Mouse (Mus musculus): ENCODE results near the gene Chp1. TPM values are rescaled to one million over a fixed set of nuclear protein-coding genes. Genes with fewer than 3 reads are reported as not detected.
"Not testable (repeated sequence)": the region's sequence is repeated elsewhere in the genome, so short reads cannot be mapped to it uniquely, and the experiment has no call there.

Gene Chp1
- polyA plus RNA-seq, 1 experiment from 2014 or later = 69.6 TPM

DNA sequence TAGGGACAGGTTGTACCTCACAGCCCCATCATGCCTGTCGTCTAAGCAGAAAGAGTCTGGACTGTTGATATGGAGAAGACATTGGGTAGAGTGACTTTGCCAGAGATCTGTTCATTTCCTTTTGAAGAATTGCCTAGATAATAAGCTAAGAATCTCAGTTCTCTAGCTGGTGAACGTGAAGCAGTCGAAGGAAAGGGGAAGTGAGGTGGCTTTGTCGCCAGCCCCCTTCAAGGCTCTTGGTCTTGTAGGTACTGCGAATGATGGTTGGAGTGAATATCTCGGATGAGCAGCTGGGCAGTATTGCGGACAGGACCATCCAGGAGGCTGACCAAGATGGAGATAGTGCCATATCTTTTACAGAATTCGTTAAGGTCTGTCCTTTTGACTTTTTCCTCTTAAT is 36.8 kb downstream of the Chp1 start:
- Histone ChIP-seq H3K9me3 (replicated peaks; ENCODE audit: control insufficient read depth, low read length) (no peaks in the 10 kb centered on the region), H3K4me2 (ENCODE audit: low read depth, low read length) (no peak overlapping the region), H3K4me1 (ENCODE audit: control insufficient read depth, low read depth, low read length) (no peaks in the 10 kb centered on the region), H3K9ac (ENCODE audit: low read depth, low read length) (no peak overlapping the region), H3K4me3 (ENCODE audit: low read depth, low read length) (no peak overlapping the region), H3K27ac (ENCODE audit: low read length) (no peak overlapping the region), H3K36me3 (ENCODE audit: control insufficient read depth, insufficient read depth) (no peaks in the 10 kb centered on the region), H3K27me3 (ENCODE audit: control insufficient read depth, insufficient read depth, low read depth, low read length) (no peaks in the 10 kb centered on the region)
- ATAC-seq (ENCODE audit: low read depth) = no peak
- WGBS (ENCODE audit: insufficient replicate concordance) = 57% methylated on average over 8 of the region's 8 CpGs

GRCm38 (mm10) chr2:119587383-119587782 is 39.9 kb downstream of the Chp1 start:
- Histone ChIP-seq H3K27me3 (ENCODE audit: control insufficient read depth, insufficient read depth, low read depth, low read length) (no peaks in the 10 kb centered on the region), H3K27ac (ENCODE audit: low read length) (no peak overlapping the region), H3K4me2 (ENCODE audit: low read depth, low read length) (no peak overlapping the region), H3K9ac (ENCODE audit: low read depth, low read length) (no peak overlapping the region), H3K4me3 (ENCODE audit: low read depth, low read length) (no peak overlapping the region), H3K9me3 (replicated peaks; ENCODE audit: control insufficient read depth, low read length) (no peaks in the 10 kb centered on the region), H3K36me3 (ENCODE audit: control insufficient read depth, insufficient read depth) (peaks cover 2% of the 10 kb centered on the region; the same call in 1 of the 2 replicates), H3K4me1 (ENCODE audit: control insufficient read depth, low read depth, low read length) (no peaks in the 10 kb centered on the region)
- WGBS (ENCODE audit: insufficient replicate concordance) = 11% methylated on average over 4 of the region's 4 CpGs
- ATAC-seq (ENCODE audit: low read depth) = peak; percentile 70

DNA sequence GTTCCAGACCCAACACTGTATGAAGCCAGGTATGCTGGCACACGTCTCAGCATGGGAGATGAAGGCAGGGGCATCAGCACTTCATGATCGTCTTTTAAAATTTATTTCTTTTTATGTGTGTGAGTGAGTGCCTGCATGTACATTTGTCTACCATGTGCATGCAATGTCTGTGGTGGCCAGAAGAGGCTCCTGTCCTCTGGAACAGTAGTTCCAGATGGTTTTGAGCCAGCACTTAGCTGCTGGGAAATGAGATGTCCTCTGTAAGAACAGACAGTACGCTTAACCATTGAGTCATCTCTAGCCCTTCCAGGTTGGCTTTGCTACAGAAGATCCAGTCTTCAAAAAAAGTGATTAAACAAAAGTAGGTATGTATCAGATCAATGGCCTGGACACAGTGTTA is 43.8 kb downstream of the Chp1 start:
- no peak overlapping the region for H3K27ac ChIP-seq (ENCODE audit: low read length)
- H3K9ac ChIP-seq (ENCODE audit: low read depth, low read length) = no peak overlapping the region
- H3K4me2 ChIP-seq (ENCODE audit: low read depth, low read length) = no peak overlapping the region
- H3K36me3 ChIP-seq (ENCODE audit: control insufficient read depth, insufficient read depth) = peaks cover 4% of the 10 kb centered on the region
- no peaks in the 10 kb centered on the region for H3K9me3 ChIP-seq (replicated peaks; ENCODE audit: control insufficient read depth, low read length)
- no peaks in the 10 kb centered on the region for H3K27me3 ChIP-seq (ENCODE audit: control insufficient read depth, insufficient read depth, low read depth, low read length)
- peaks cover 10% of the 10 kb centered on the region for H3K4me1 ChIP-seq (ENCODE audit: control insufficient read depth, low read depth, low read length)
- no peak for ATAC-seq (ENCODE audit: low read depth)
- no peak overlapping the region for H3K4me3 ChIP-seq (ENCODE audit: low read depth, low read length)
- 74% methylated on average over 3 of the region's 3 CpGs for WGBS (ENCODE audit: insufficient replicate concordance)

DNA sequence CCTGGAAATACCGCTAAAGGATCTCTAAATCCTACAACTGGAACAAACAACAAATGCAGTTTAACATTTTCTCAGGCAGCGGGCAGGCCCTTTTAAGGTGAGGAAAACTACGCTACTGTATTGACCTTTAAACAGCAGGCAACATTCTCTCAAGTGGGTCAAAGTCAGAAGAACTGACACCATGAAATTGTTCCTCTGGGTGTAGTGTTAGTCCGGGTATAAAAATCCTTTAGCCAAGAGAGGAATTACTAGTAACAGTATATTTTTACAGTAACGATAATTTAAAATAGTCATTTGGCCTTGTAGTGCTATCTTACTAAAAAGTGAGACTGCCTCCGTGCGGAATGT is 46.2 kb downstream of the Chp1 start:
- Histone ChIP-seq H3K4me1 (ENCODE audit: control insufficient read depth, low read depth, low read length) (peaks cover 23% of the 10 kb centered on the region), H3K9me3 (replicated peaks; ENCODE audit: control insufficient read depth, low read length) (no peaks in the 10 kb centered on the region), H3K27ac (ENCODE audit: low read length) (peak overlapping the region; percentile 90), H3K4me3 (ENCODE audit: low read depth, low read length) (peak overlapping the region; percentile 93), H3K4me2 (ENCODE audit: low read depth, low read length) (peak overlapping the region; percentile 60), H3K9ac (ENCODE audit: low read depth, low read length) (peak overlapping the region; percentile 55), H3K36me3 (ENCODE audit: control insufficient read depth, insufficient read depth) (peaks cover 25% of the 10 kb centered on the region), H3K27me3 (ENCODE audit: control insufficient read depth, insufficient read depth, low read depth, low read length) (no peaks in the 10 kb centered on the region)
- WGBS (ENCODE audit: insufficient replicate concordance) = 15% methylated on average over 7 of the region's 7 CpGs
- ATAC-seq (ENCODE audit: low read depth) = peak; percentile 7; the same call in 1 of the 2 replicates

DNA sequence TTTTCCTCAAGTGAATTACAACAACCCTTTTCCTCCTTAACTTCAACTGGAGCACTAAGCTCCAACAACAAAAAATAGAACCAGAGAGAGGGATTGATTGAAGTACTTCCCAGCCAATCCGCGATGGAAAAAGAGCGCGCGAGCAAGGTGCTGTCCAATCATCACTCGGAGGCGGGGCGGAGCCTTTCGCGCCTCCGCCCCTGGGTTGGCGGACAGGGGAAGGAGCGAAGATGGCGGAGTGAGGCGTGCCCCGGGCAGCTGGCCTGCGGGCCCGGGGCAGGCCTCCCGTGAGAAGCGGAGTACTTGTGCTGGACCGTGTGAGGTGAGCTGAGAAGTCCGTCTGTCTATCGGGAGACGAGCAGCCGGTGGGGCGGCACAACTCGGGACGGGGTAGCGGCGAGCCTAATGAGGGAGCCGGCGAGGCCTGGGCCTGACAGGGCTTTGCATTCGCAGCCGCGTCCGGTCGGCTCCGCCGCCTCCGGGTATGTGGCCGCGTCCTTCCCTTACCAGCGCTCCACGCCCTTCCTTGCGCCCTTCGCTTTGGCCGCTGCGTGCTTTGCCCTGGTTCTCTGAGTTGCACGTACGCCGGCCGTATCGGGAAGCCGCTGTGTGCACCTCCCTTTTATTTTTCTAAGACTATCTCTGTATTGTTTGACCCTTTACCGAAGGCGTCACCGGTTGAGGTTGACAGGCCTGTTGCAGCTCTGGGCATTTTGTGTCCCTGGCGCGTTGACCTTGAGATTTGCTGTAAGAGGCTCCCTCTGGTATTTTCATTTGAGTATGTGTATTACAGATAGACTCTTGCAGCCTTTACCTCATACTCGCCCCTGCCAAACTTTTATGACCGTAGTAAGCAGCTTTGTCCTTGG is 46.9 kb downstream of the Chp1 start:
- Histone ChIP-seq H3K4me1 (ENCODE audit: control insufficient read depth, low read depth, low read length) (peaks cover 23% of the 10 kb centered on the region), H3K27ac (ENCODE audit: low read length) (peak overlapping the region; percentile 90), H3K9ac (ENCODE audit: low read depth, low read length) (peak overlapping the region; percentile 90), H3K27me3 (ENCODE audit: control insufficient read depth, insufficient read depth, low read depth, low read length) (no peaks in the 10 kb centered on the region), H3K4me2 (ENCODE audit: low read depth, low read length) (peak overlapping the region; percentile 69), H3K9me3 (replicated peaks; ENCODE audit: control insufficient read depth, low read length) (no peaks in the 10 kb centered on the region), H3K4me3 (ENCODE audit: low read depth, low read length) (peak overlapping the region; percentile 93), H3K36me3 (ENCODE audit: control insufficient read depth, insufficient read depth) (peaks cover 30% of the 10 kb centered on the region)
- ATAC-seq (ENCODE audit: low read depth) = peak; percentile 97
- WGBS (ENCODE audit: insufficient replicate concordance) = 0% methylated on average over 61 of the region's 61 CpGs

DNA sequence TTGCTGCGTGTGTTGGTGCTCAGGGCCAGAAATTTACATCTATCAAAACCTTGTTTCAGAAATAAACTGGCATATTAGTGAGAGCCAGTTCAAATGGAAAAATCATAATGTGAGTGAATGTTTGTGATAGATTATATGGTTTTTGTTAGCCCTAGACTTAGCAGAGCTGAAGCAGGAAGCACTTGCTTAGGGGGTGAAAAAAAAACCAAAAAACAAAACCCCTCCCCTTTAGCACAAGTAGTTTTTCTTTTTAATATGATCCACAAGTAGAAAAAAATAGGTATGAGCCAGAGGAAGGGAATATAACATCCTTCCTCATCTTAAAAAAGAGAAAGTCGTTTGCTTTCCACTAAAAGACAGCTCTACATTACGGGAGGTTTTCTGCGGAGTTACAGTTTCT is 47.8 kb downstream of the Chp1 start:
- peak overlapping the region; percentile 69 for H3K4me2 ChIP-seq (ENCODE audit: low read depth, low read length)
- ATAC-seq (ENCODE audit: low read depth) = no peak
- no peaks in the 10 kb centered on the region for H3K9me3 ChIP-seq (replicated peaks; ENCODE audit: control insufficient read depth, low read length)
- H3K4me3 ChIP-seq (ENCODE audit: low read depth, low read length) = peak overlapping the region; percentile 93
- H3K4me1 ChIP-seq (ENCODE audit: control insufficient read depth, low read depth, low read length) = peaks cover 26% of the 10 kb centered on the region
- WGBS (ENCODE audit: insufficient replicate concordance) = 21% methylated on average over 4 of the region's 4 CpGs
- no peaks in the 10 kb centered on the region for H3K27me3 ChIP-seq (ENCODE audit: control insufficient read depth, insufficient read depth, low read depth, low read length)
- peaks cover 37% of the 10 kb centered on the region for H3K36me3 ChIP-seq (ENCODE audit: control insufficient read depth, insufficient read depth)
- peak overlapping the region; percentile 90; the same call in 1 of the 2 replicates for H3K27ac ChIP-seq (ENCODE audit: low read length)
- H3K9ac ChIP-seq (ENCODE audit: low read depth, low read length) = peak overlapping the region; percentile 90

- H3K36me3 ChIP-seq (ENCODE audit: control insufficient read depth, insufficient read depth) = peaks cover 45% of the 10 kb centered on the region
- H3K4me1 ChIP-seq (ENCODE audit: control insufficient read depth, low read depth, low read length) = peaks cover 37% of the 10 kb centered on the region
- no peak overlapping the region for H3K4me2 ChIP-seq (ENCODE audit: low read depth, low read length)
- 65% methylated on average over 8 of the region's 8 CpGs for WGBS (ENCODE audit: insufficient replicate concordance)
- 0 out of 2 replicates have a peak overlapping the region, but pooled peaks have one; percentile 31 for H3K27ac ChIP-seq (ENCODE audit: low read length)
- no peaks in the 10 kb centered on the region for H3K27me3 ChIP-seq (ENCODE audit: control insufficient read depth, insufficient read depth, low read depth, low read length)
- H3K4me3 ChIP-seq (ENCODE audit: low read depth, low read length) = no peak overlapping the region
- H3K9ac ChIP-seq (ENCODE audit: low read depth, low read length) = no peak overlapping the region
- H3K9me3 ChIP-seq (replicated peaks; ENCODE audit: control insufficient read depth, low read length) = no peaks in the 10 kb centered on the region
- no peak for ATAC-seq (ENCODE audit: low read depth)
These were observed 49.4 kb downstream of the Chp1 start for GRCm38 (mm10) chr2:119596781-119597330.

DNA sequence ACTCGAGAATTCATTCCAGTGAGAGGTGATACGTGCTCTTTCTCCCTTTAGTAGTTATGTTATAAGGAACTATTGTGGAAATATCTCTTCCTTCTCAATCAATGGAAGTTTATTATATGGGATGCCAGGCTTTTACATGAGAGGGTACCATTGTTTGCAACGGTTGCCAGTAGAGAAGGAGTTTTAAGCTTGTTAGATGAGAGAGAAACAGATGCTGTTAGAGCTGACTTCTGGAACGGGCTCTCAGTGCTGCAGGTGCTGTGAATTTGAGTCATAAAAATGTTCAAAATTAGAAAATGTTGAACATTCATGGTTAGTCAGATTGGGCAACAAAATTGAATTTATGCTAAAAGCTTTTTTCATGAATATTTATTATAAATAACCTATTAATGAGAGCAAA is 53.5 kb downstream of the Chp1 start:
- no peak overlapping the region for H3K4me2 ChIP-seq (ENCODE audit: low read depth, low read length)
- peaks cover 58% of the 10 kb centered on the region for H3K4me1 ChIP-seq (ENCODE audit: control insufficient read depth, low read depth, low read length)
- no peak for ATAC-seq (ENCODE audit: low read depth)
- no peaks in the 10 kb centered on the region for H3K27me3 ChIP-seq (ENCODE audit: control insufficient read depth, insufficient read depth, low read depth, low read length)
- no peak overlapping the region for H3K9ac ChIP-seq (ENCODE audit: low read depth, low read length)
- whole genome bisulfite sequencing (ENCODE audit: insufficient replicate concordance) = 84% methylated on average over 4 of the region's 4 CpGs
- no peak overlapping the region for H3K4me3 ChIP-seq (ENCODE audit: low read depth, low read length)
- H3K9me3 ChIP-seq (replicated peaks; ENCODE audit: control insufficient read depth, low read length) = no peaks in the 10 kb centered on the region
- H3K36me3 ChIP-seq (ENCODE audit: control insufficient read depth, insufficient read depth) = peaks cover 61% of the 10 kb centered on the region
- peak overlapping the region; percentile 41 for H3K27ac ChIP-seq (ENCODE audit: low read length)

GRCm38 (mm10) chr2:119601575-119601974 is 54.1 kb downstream of the Chp1 start:
- WGBS (ENCODE audit: insufficient replicate concordance) = 77% methylated on average over 3 of the region's 3 CpGs
- H3K4me2 ChIP-seq (ENCODE audit: low read depth, low read length) = peak overlapping the region; percentile 0; the same call in 1 of the 2 replicates
- not testable (repeated sequence) for H3K4me3 ChIP-seq (ENCODE audit: low read depth, low read length); H3K9me3 ChIP-seq (replicated peaks; ENCODE audit: control insufficient read depth, low read length); ATAC-seq (ENCODE audit: low read depth); H3K27me3 ChIP-seq (ENCODE audit: control insufficient read depth, insufficient read depth, low read depth, low read length); H3K9ac ChIP-seq (ENCODE audit: low read depth, low read length)
- H3K27ac ChIP-seq (ENCODE audit: low read length) = peak overlapping the region; percentile 41
- peaks cover 60% of the 10 kb centered on the region for H3K36me3 ChIP-seq (ENCODE audit: control insufficient read depth, insufficient read depth)
- H3K4me1 ChIP-seq (ENCODE audit: control insufficient read depth, low read depth, low read length) = peaks cover 61% of the 10 kb centered on the region

Measured in liver, embryonic 16.5 days (tissue).